Mouse (Mus musculus): ENCODE results near the gene Gm49368.
A peak's percentile ranks its signal among the peaks of the same experiment; 100 is the strongest.
"Not testable (repeated sequence)": the region's sequence is repeated elsewhere in the genome, so short reads cannot be mapped to it uniquely, and the experiment has no call there.

Gene Gm49368

GRCm38 (mm10) chr7:128062456-128062855 lies at the start of gene Gm49368, which contains the start of gene Itgam:
Gene Gm49368 (plus strand): TSS chr7:128062683.
Gene Itgam (plus strand): TSS chr7:128062640.
- no peak for DNase-seq (ENCODE audit: low read depth, low spot score)

- DNase-seq (ENCODE audit: low read depth, low spot score): no peak
Observed at GRCm38 (mm10) chr7:128013116-128013515, 49.4 kb upstream of the Gm49368 start.

- not testable (repeated sequence) for DNase-seq (ENCODE audit: low read depth, low spot score)
Observed at GRCm38 (mm10) chr7:128016134-128016533, 46.3 kb upstream of the Gm49368 start.

- DNase-seq (ENCODE audit: low read depth, low spot score): no peak
Observed at GRCm38 (mm10) chr7:128016650-128017049, 45.8 kb upstream of the Gm49368 start.

GRCm38 (mm10) chr7:128018275-128018674 lies 44.2 kb upstream of the Gm49368 start:
- DNase-seq (ENCODE audit: low read depth, low spot score): no peak

GRCm38 (mm10) chr7:128019187-128019586 lies 43.3 kb upstream of the Gm49368 start:
- DNase-seq (ENCODE audit: low read depth, low spot score): no peak

GRCm38 (mm10) chr7:128022974-128023373 lies 39.5 kb upstream of the Gm49368 start:
- DNase-seq (ENCODE audit: low read depth, low spot score): no peak

GRCm38 (mm10) chr7:128023565-128023964 lies 38.9 kb upstream of the Gm49368 start:
- DNase-seq (ENCODE audit: low read depth, low spot score): no peak

- no peak for DNase-seq (ENCODE audit: low read depth, low spot score)
Observed at GRCm38 (mm10) chr7:128024364-128024763, 38.1 kb upstream of the Gm49368 start.

GRCm38 (mm10) chr7:128024932-128025331 lies 37.6 kb upstream of the Gm49368 start:
- DNase-seq (ENCODE audit: low read depth, low spot score): no peak

GRCm38 (mm10) chr7:128025381-128025780 lies 37.1 kb upstream of the Gm49368 start:
- no peak for DNase-seq (ENCODE audit: low read depth, low spot score)

- DNase-seq (ENCODE audit: low read depth, low spot score): no peak
Observed at GRCm38 (mm10) chr7:128031403-128031976, 31.0 kb upstream of the Gm49368 start.

GRCm38 (mm10) chr7:128032290-128032988 lies 30.0 kb upstream of the Gm49368 start:
- no peak for DNase-seq (ENCODE audit: low read depth, low spot score)

- DNase-seq (ENCODE audit: low read depth, low spot score): no peak
Observed at GRCm38 (mm10) chr7:128032989-128033293, 29.5 kb upstream of the Gm49368 start.

- DNase-seq (ENCODE audit: low read depth, low spot score): no peak
Observed at GRCm38 (mm10) chr7:128033616-128034015, 28.9 kb upstream of the Gm49368 start.

GRCm38 (mm10) chr7:128042161-128042820 lies 20.2 kb upstream of the Gm49368 start:
- DNase-seq (ENCODE audit: low read depth, low spot score): not testable (repeated sequence)

GRCm38 (mm10) chr7:128044142-128044785 lies 18.2 kb upstream of the Gm49368 start:
- DNase-seq (ENCODE audit: low read depth, low spot score): no peak

- DNase-seq (ENCODE audit: low read depth, low spot score): no peak
Observed at GRCm38 (mm10) chr7:128045640-128046039, 16.8 kb upstream of the Gm49368 start.

GRCm38 (mm10) chr7:128048819-128049218 lies 13.7 kb upstream of the Gm49368 start:
- peak; percentile 36 for DNase-seq (ENCODE audit: low read depth, low spot score)

GRCm38 (mm10) chr7:128049254-128049653 lies 13.2 kb upstream of the Gm49368 start:
- no peak for DNase-seq (ENCODE audit: low read depth, low spot score)

GRCm38 (mm10) chr7:128050739-128051138 lies 11.7 kb upstream of the Gm49368 start:
- DNase-seq (ENCODE audit: low read depth, low spot score): no peak

GRCm38 (mm10) chr7:128053061-128053460 lies 9.4 kb upstream of the Gm49368 start:
- no peak for DNase-seq (ENCODE audit: low read depth, low spot score)

Measured in telencephalon, adult 2 months (tissue).